Mouse (Mus musculus) midbrain, embryonic 12.5 days (tissue): ENCODE measurements around the gene Yy2. TPM values are rescaled to one million over a fixed set of nuclear protein-coding genes. Genes with fewer than 3 reads are reported as not detected.

ENCODE experiments used
- ATAC-seq: fragments of 200-750 bp; cut with Nextera tagmentation; 2 replicates; pipeline ENCODE4 v1.8.0; 2017; ENCODE audit warnings: low read depth, moderate TSS enrichment, moderate library complexity; ENCODE audit not compliant: low FRiP score
- H3K27ac ChIP-seq: fragments of 300-500 bp; sonication (generic); replicated peaks from 2 replicates; pipeline ENCODE4 v1.5.1; 2016; ENCODE audit warnings: mild to moderate bottlenecking
- H3K27me3 ChIP-seq: fragments of 300-500 bp; sonication (generic); 2 replicates; pipeline ENCODE4 v1.6.1; 2016; ENCODE audit warnings: mild to moderate bottlenecking
- H3K36me3 ChIP-seq: fragments of 300-500 bp; sonication (generic); 2 replicates; pipeline ENCODE4 v1.6.1; 2016
- H3K4me1 ChIP-seq: fragments of 300-500 bp; sonication (generic); 2 replicates; pipeline ENCODE4 v1.6.1; 2016
- H3K4me2 ChIP-seq: fragments of 300-500 bp; sonication (generic); replicated peaks from 2 replicates; pipeline ENCODE4 v1.6.1; 2016; ENCODE audit warnings: mild to moderate bottlenecking, moderate library complexity
- H3K4me3 ChIP-seq: fragments of 300-500 bp; sonication (generic); 2 replicates; pipeline ENCODE4 v1.5.1; 2016; ENCODE audit warnings: mild to moderate bottlenecking
- H3K9ac ChIP-seq: fragments of 300-500 bp; sonication (generic); replicated peaks from 2 replicates; pipeline ENCODE4 v1.6.1; 2016; ENCODE audit warnings: mild to moderate bottlenecking, moderate library complexity
- H3K9me3 ChIP-seq: fragments of 300-500 bp; sonication (generic); 2 replicates; pipeline ENCODE4 v1.6.1; 2016; ENCODE audit warnings: mild to moderate bottlenecking
- WGBS: fragments of 180-500 bp; shearing (Covaris S2); methylation state at CpG from one replicate; pipeline ENCODE4 v1.1.7; 2016; 5-methylcytosine and 5-hydroxymethylcytosine counted together
- polyA plus RNA-seq: library from polyadenylated mRNA; unstranded; fragments of >200 nt; fragmentation: Nextera tagmentation; extraction: Ambion mirVana; gene quantifications from 2 replicates; pipeline ENCODE4 v1.2.1, GENCODE M21; 2016

The Yy2 gene
- polyA plus RNA-seq, 1 experiment from 2014 or later = 5.6 TPM

DNA sequence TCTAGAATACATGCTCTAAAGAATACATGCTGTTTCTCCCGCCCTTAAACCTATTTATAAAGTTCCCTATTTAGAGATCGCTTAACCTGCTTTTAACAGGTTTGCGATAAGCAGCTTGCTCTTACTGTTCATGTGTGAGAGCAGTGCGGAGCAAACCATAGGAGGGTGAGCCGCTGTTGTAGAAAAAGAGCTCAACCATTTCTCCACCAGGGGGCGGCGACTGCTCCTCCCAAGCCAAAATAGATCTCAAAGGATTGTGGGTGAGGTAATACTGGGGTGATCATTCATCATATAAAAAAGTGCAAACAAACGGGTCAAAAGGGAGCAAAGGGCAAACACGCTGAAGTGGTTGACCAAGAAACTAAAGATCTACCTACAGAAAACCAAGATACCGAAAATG lies 5.0 kb downstream of the Yy2 start:
- no peak for ATAC-seq
- Histone ChIP-seq H3K27ac (no peak overlapping the region), H3K9me3 (no peaks in the 10 kb centered on the region), H3K4me2 (no peak overlapping the region), H3K4me3 (no peak overlapping the region), H3K27me3 (no peaks in the 10 kb centered on the region), H3K4me1 (no peaks in the 10 kb centered on the region), H3K36me3 (no peaks in the 10 kb centered on the region), H3K9ac (no peak overlapping the region)
- 79% methylated on average over 10 of the region's 10 CpGs for WGBS

DNA sequence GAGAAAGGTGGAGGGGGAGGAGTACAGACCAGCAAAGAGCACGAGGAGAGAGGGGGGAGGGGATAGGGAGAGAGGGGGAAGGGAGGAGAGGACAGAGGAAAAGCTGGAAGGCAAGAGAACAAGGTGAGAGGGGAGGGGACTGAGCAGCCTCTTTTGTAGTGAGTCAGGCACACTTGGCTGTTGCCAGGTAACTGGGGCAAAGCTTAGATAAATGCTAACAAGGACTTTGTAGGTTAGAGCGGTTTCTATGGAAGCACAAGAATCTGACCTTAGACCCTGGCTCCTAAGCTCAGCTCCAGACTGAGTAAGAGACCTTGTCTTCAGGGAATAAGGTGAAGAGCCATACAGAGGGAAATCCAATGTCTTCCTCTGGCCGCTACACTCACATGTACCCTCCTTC lies 21.7 kb downstream of the Yy2 start:
- no peaks in the 10 kb centered on the region for H3K36me3 ChIP-seq
- no peak overlapping the region for H3K9ac ChIP-seq
- H3K9me3 ChIP-seq = no peaks in the 10 kb centered on the region
- H3K4me3 ChIP-seq = no peak overlapping the region
- H3K27ac ChIP-seq = no peak overlapping the region
- no peaks in the 10 kb centered on the region for H3K27me3 ChIP-seq
- WGBS = 19% methylated on average over 3 of the region's 3 CpGs
- peak; percentile 84 for ATAC-seq
- 0 out of 2 replicates have a peak, but pooled peaks cover 3% of the 10 kb centered on the region for H3K4me1 ChIP-seq
- no peak overlapping the region for H3K4me2 ChIP-seq

Other genes with a start within 250 kb of the Yy2 start
- 0.10 and 0.18 TPM in 2 replicates for gene Phex, start 153.7 kb downstream of the Yy2 start, polyA plus RNA-seq
- gene Sms, start 76.7 kb downstream of the Yy2 start, polyA plus RNA-seq = 102 and 112 TPM in 2 replicates
- 23.0 and 24.4 TPM in 2 replicates for gene Mbtps2, start 29.7 kb upstream of the Yy2 start, polyA plus RNA-seq
- gene Smpx, start 129.9 kb upstream of the Yy2 start, polyA plus RNA-seq = 0.38 TPM in 1 of 2 replicates, not detected in the other
- 1.6 and 2.1 TPM in 2 replicates for gene Klhl34, start 249.4 kb upstream of the Yy2 start, polyA plus RNA-seq